Mouse (Mus musculus): ENCODE data around the gene Syt6.

Syt6 gene

DNA sequence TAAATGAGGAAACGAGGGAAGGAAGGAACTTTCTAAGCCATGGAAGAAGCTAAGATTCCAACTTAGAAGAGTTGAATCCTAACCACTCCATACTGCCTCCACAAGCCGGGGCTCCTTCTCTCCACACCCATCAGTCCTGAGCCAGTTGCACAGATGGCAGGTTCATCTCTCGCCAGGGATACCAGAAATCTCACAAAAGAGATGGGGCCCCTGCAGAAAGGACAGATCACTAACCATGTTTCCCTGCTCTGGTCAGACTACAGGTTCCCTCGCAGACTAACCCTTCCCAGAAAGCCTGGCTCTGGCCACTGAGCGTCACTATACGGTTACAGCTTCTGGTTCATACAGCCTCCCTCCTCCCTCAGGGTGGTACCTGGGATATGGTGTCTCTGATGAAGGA, 74.7 kb downstream of the Syt6 start:
- peak; percentile 45 to 61 for DNase-seq

- no peak for DNase-seq
These were observed 75.4 kb downstream of the Syt6 start for GRCm38 (mm10) chr3:103650406-103650805.

- no peak for DNase-seq
These were observed 85.0 kb downstream of the Syt6 start for GRCm38 (mm10) chr3:103660012-103660411.

- DNase-seq: no peak
These were observed 86.7 kb downstream of the Syt6 start for GRCm38 (mm10) chr3:103661714-103662113.

DNA sequence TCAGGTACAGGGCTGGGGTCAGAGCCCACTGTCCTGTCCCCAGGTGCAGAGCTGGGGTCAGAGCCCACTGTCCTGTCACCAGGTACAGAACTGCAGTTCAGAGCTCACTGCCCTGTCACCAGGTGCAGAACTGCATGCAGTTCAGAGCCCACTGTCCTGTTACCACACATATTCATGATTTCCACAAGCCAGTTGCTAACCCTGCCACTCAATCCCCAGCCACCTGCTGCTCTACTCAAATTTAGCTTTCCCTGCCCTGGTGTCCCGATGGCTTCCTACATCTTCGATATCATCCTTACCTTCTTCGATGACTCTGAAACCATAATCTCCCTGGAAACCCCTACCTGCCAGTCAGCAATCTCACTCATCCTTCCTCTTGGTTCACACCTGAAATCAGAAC, 88.4 kb downstream of the Syt6 start:
- DNase-seq: no peak

DNA sequence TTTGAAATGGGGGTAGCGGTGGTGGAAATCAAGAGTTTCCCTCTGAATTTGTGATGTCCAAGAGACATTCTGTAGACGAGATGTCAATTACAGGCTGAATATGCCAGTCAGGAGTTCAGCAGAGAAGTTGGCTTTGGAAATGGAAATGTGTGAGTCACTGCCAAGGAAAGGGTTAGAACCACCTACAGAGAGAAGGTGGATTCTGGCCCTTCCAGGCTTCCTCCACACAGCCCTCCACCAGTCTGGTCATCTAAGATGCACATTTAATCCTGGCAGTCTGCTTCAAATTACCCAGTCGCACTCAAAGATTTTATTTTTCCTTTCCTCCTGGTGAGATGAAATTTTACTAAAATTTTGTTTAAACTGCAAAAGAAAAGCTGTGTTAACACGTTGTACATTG, 97.1 kb downstream of the Syt6 start:
- no peak for DNase-seq

GRCm38 (mm10) chr3:103672716-103673115, 97.7 kb downstream of the Syt6 start:
- no peak for DNase-seq

GRCm38 (mm10) chr3:103678811-103679210, 103.8 kb downstream of the Syt6 start:
- DNase-seq: no peak

GRCm38 (mm10) chr3:103682473-103682872, 107.4 kb downstream of the Syt6 start:
- no peak for DNase-seq

DNA sequence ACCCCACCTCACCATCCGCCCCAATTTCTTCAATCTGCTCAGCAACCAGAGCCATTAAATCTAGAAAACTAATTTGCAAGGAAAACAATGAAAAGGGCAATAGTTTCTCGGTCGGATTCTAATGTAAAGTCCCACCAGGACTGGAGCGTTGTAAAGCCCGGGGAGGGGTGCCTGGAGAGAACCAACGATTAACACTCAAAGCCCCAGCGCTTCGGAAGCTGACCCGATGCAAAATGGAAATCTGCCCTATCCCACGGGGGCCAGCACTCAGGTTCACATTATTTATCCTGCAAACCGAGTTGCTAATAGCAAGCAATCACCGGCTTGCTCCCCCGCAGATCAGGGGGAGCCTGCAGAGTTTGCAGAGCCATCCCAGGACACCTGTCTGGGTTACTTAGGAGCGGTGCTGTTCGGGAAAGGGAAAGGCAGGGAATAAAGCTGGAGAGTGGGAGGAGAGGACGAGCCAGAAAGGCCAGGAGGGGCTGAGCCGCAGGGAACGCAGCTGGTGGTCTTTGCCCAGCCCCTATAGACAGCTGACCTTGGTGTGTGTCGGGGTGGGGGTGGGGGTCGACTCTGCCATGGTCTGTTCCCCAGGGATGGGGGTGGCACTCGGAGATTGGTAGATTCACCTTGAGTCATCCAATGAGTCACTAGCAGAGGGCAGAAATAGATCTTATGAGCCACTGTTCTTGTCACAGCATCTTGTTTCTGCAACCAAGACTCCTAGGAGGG, 108.4 kb downstream of the Syt6 start:
- DNase-seq: peak; percentile 6 to 13

- DNase-seq: no peak
These were observed 108.9 kb downstream of the Syt6 start for GRCm38 (mm10) chr3:103683966-103684319.

DNA sequence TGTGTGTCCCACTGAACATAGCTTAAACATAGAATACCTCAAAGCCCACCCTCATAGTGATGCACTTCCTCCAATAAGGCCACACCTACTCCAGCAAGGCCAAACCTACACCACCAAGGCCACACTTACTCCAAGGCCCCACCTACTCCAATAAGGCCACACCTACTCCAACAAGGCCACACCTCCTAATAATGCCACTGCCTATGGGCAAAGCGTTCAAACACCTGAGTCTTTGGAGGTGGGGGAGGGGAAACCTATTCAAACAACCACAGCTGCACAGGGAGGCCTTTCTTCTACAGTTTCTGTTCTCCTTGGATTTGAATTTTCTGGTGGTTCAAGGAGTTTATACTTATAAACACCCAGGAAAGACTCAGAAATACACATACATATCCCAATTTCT, 114.0 kb downstream of the Syt6 start:
- no peak for DNase-seq

DNA sequence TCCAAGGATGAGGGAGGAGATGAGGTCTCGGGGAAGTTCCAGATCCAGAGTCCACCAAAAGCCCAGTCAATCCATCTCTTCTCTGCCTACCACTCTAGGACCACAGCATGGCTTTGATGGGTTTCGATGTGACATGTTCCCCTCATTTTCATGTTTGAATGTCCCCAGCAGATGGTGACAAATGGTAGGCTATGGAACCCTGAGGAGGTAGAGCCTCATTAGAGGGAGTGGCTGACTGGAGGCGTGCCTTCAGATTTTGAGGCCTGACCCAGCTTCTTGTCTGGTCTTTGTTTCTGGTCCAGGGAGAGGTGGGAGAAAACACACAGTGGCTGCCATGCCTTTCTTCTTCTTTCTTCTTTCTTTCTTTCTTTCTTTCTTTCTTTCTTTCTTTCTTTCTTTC, 115.5 kb downstream of the Syt6 start:
- no peak for DNase-seq
